Mouse (Mus musculus) inflammation-experienced regulatory T-cells, adult 6 months (primary cell): ENCODE data around the gene Ddx49. TPM values are rescaled to one million over a fixed set of nuclear protein-coding genes. Genes with fewer than 3 reads are reported as not detected.

ENCODE experiments used
- ATAC-seq: one replicate; pipeline ENCODE4 v1.8.0; 2017
- polyA plus RNA-seq, 3 experiments: library from polyadenylated mRNA; unstranded; fragments of 100-300 nt; shearing (Covaris generic); gene quantifications; one replicate each; pipeline ENCODE4 v1.2.1; 2017

Ddx49 gene
- polyA plus RNA-seq, 3 experiments from 2014 or later = 46.0 to 58.6 (median 51.4) TPM

GRCm38 (mm10) chr8:70316511-70317504, 14.5 kb upstream of the Ddx49 start:
- no peak for ATAC-seq

- ATAC-seq = no peak
These were observed 13.6 kb upstream of the Ddx49 start, which contains the start of gene Cers1 for GRCm38 (mm10) chr8:70315624-70316510. TSS of gene Cers1 (plus strand) at chr8:70315775.

- no peak for ATAC-seq
These were observed 11.1 kb upstream of the Ddx49 start for GRCm38 (mm10) chr8:70313399-70313798.

GRCm38 (mm10) chr8:70309311-70309710, 7.0 kb upstream of the Ddx49 start:
- no peak for ATAC-seq

- no peak for ATAC-seq
These were observed 612 bp upstream of the Ddx49 start for GRCm38 (mm10) chr8:70302901-70303300.

- ATAC-seq = no peak
These were observed 1.4 kb downstream of the Ddx49 start for GRCm38 (mm10) chr8:70300881-70301280.

- no peak for ATAC-seq
These were observed 8.3 kb downstream of the Ddx49 start for GRCm38 (mm10) chr8:70293988-70294405.

- no peak for ATAC-seq
These were observed 15.6 kb downstream of the Ddx49 start for GRCm38 (mm10) chr8:70286737-70287136.

GRCm38 (mm10) chr8:70285304-70285703, 17.0 kb downstream of the Ddx49 start:
- ATAC-seq = no peak

GRCm38 (mm10) chr8:70284421-70284820, 17.9 kb downstream of the Ddx49 start:
- no peak for ATAC-seq

GRCm38 (mm10) chr8:70283136-70284077, 18.9 kb downstream of the Ddx49 start:
- no peak for ATAC-seq

GRCm38 (mm10) chr8:70282603-70283135, 19.6 kb downstream of the Ddx49 start, which contains the start of gene Homer3:
TSS of gene Homer3 (plus strand) at chr8:70282827.
- ATAC-seq = peak; percentile 82

GRCm38 (mm10) chr8:70281001-70281400, 21.3 kb downstream of the Ddx49 start:
- ATAC-seq = no peak

GRCm38 (mm10) chr8:70279266-70279665, 23.0 kb downstream of the Ddx49 start:
- ATAC-seq = no peak

- no peak for ATAC-seq
These were observed 24.1 kb downstream of the Ddx49 start for GRCm38 (mm10) chr8:70278175-70278574.

- ATAC-seq = no peak
These were observed 25.8 kb downstream of the Ddx49 start for GRCm38 (mm10) chr8:70276476-70276875.

GRCm38 (mm10) chr8:70274350-70274749, 27.9 kb downstream of the Ddx49 start:
- ATAC-seq = no peak

- ATAC-seq = no peak
These were observed 29.3 kb downstream of the Ddx49 start for GRCm38 (mm10) chr8:70272949-70273348.

- no peak for ATAC-seq
These were observed 33.3 kb downstream of the Ddx49 start for GRCm38 (mm10) chr8:70268799-70269565.

GRCm38 (mm10) chr8:70268311-70268710, 34.0 kb downstream of the Ddx49 start:
- no peak for ATAC-seq

GRCm38 (mm10) chr8:70267674-70268073, 34.6 kb downstream of the Ddx49 start:
- no peak for ATAC-seq
